ENCODE assay signal across 14 mouse cellular contexts in genomic region chr8:66457057-66457456, GRCm38 (mm10). TPM values are rescaled to one million over a fixed set of nuclear protein-coding genes. Genes with fewer than 3 reads are reported as not detected.
DNase-seq lines count a peak whose midpoint lies in the region; ATAC-seq and TF ChIP-seq lines count a peak whose summit lies in the region.
"Had no signal": no experiment of that assay in that cellular context is flagged by ENCODE, and none has a peak within 500 bp of the region (broad histone marks: within the 10 kb centered on the region; RNA-seq: fewer than 3 reads in every experiment).

No protein-coding gene starts in this region.

- H3K4me3 ChIP-seq in heart, embryonic 12.5 days = no peak overlapping the region
- no peak overlapping the region for H3K4me3 ChIP-seq in liver, embryonic 14.5 days (ENCODE audit: insufficient read depth in 1 of 2, low read depth in 2 of 2, low read length in 2 of 2)
- no peak overlapping the region for H3K4me3 ChIP-seq in liver, embryonic 12.5 days

- TF ChIP-seq EP300 in liver, embryonic 14.5 days (IDR thresholded peaks at IDR 0.05; ENCODE audit: low read depth) = no peak

- H3K4me1 ChIP-seq in heart, embryonic 12.5 days (replicated peaks) = no peaks in the 10 kb centered on the region
- H3K4me1 ChIP-seq in liver, embryonic 14.5 days (replicated peaks; ENCODE audit: control insufficient read depth in 2 of 2, insufficient read depth in 2 of 2, low read length in 1 of 2) = no peaks in the 10 kb centered on the region
- no peaks in the 10 kb centered on the region for H3K4me1 ChIP-seq in liver, embryonic 12.5 days

- no peak overlapping the region for H3K9ac ChIP-seq in heart, embryonic 12.5 days
- H3K9ac ChIP-seq in liver, embryonic 14.5 days (replicated peaks) = no peak overlapping the region
- no peak overlapping the region for H3K9ac ChIP-seq in liver, embryonic 12.5 days

- TF ChIP-seq CTCF in liver, embryonic 14.5 days (IDR thresholded peaks at IDR 0.05; ENCODE audit: low read depth) = 0 out of 2 replicates have a peak, but pooled peaks have one; percentile 10
- TF ChIP-seq CTCF in Patski (IDR thresholded peaks at IDR 0.05) = peak; percentile 61

- ATAC-seq in heart, embryonic 12.5 days (ENCODE audit: insufficient number of reproducible peaks, low FRiP score) = no peak
- ATAC-seq in liver, embryonic 14.5 days (ENCODE audit: insufficient read depth) = no peak
- no peak for ATAC-seq in liver, embryonic 12.5 days
- peak; percentile 83 for ATAC-seq in Patski
- 0 out of 2 replicates have a peak, but pooled peaks have one; percentile 49 for ATAC-seq in megakaryocyte, adult 5-6 weeks (ENCODE audit: poor library complexity, severe bottlenecking)

- no peaks in the 10 kb centered on the region for H3K9me3 ChIP-seq in heart, embryonic 12.5 days (replicated peaks)
- no peaks in the 10 kb centered on the region for H3K9me3 ChIP-seq in liver, embryonic 14.5 days (ENCODE audit: control insufficient read depth, low read length)
- H3K9me3 ChIP-seq in liver, embryonic 12.5 days (replicated peaks) = no peaks in the 10 kb centered on the region

- H3K27me3 ChIP-seq in heart, embryonic 12.5 days (replicated peaks) = no peaks in the 10 kb centered on the region
- no peaks in the 10 kb centered on the region for H3K27me3 ChIP-seq in liver, embryonic 14.5 days (ENCODE audit: control insufficient read depth, insufficient read depth, low read length)
- no peaks in the 10 kb centered on the region for H3K27me3 ChIP-seq in liver, embryonic 12.5 days (replicated peaks)
- H3K27me3 ChIP-seq in Patski = peaks cover 26% of the 10 kb centered on the region

- no peaks in the 10 kb centered on the region for H3K36me3 ChIP-seq in heart, embryonic 12.5 days
- H3K36me3 ChIP-seq in liver, embryonic 14.5 days (replicated peaks; ENCODE audit: control insufficient read depth, insufficient read depth, low read depth) = no peaks in the 10 kb centered on the region
- no peaks in the 10 kb centered on the region for H3K36me3 ChIP-seq in liver, embryonic 12.5 days

- peak; percentile 56 for DNase-seq in heart, adult 11 months
- no peak for DNase-seq in liver, embryonic 14.5 days (ENCODE audit: low read depth in 3 of 3, low spot score in 3 of 3)
- no peak for DNase-seq in Patski (ENCODE audit: low read depth, low spot score)
- no peak for DNase-seq in cerebellum, adult 9-10 months
- DNase-seq in thymus, postnatal 14 days = no peak
- DNase-seq: cerebellum, adult 2 months; gastrocnemius, postnatal 25 days; heart, postnatal 4 days; left cerebral cortex, postnatal 4 days had no signal

- H3K27ac ChIP-seq in heart, embryonic 12.5 days (ENCODE audit: poor library complexity, severe bottlenecking) = no peak overlapping the region
- H3K27ac ChIP-seq in liver, embryonic 14.5 days = no peak overlapping the region
- no peak overlapping the region for H3K27ac ChIP-seq in liver, embryonic 12.5 days

- no peak overlapping the region for H3K4me2 ChIP-seq in heart, embryonic 12.5 days
- H3K4me2 ChIP-seq in liver, embryonic 14.5 days (ENCODE audit: low read depth) = no peak overlapping the region
- H3K4me2 ChIP-seq in liver, embryonic 12.5 days = no peak overlapping the region

- in situ Hi-C loops in Patski (cut with MboI; ENCODE audit: low pct_unique_long_range_greater_than_20kb) = no loop called here

- POLR2A ChIA-PET in Patski (lab: Charles Lee) = no interaction called here

- CTCF ChIA-PET in Patski (lab: Charles Lee) = interaction anchor here (1.2 kb wide), 1 partner anchor 41 kb away, joined by 6 read pairs; no protein-coding TSS in a partner anchor

RNA-seq across cellular contexts. Expression of gene Tma16, which starts 29.3 kb away (rescaled TPM):
- polyA plus RNA-seq in heart, embryonic 12.5 days (2016; fragmentation: Nextera tagmentation; extraction: Ambion mirVana) = 7.8 and 8.1 TPM in 2 replicates
- 2.4 and 4.4 TPM in 2 replicates for polyA plus RNA-seq in liver, embryonic 14.5 days (2012; rRNA removed)
- polyA plus RNA-seq in liver, embryonic 14.5 days (2014; fragmentation: Nextera tagmentation; extraction: Ambion mirVana) = 5.1 and 5.5 TPM in 2 replicates
- polyA plus RNA-seq in liver, embryonic 12.5 days (2016; fragmentation: Nextera tagmentation; extraction: Ambion mirVana) = 12.2 and 12.7 TPM in 2 replicates
- 10.9 TPM for polyA plus RNA-seq in Patski (2021)
- total RNA-seq in megakaryocyte, adult 5-6 weeks (2015) = 4.0 and 4.2 TPM in 2 replicates
- total RNA-seq in megakaryocyte, adult 5-6 weeks (2017) = 7.9 and 8.7 TPM in 2 replicates

RNA-seq across cellular contexts. Expression of gene Tktl2, which starts 54.5 kb away (rescaled TPM):
- not detected in 2 replicates for polyA plus RNA-seq in heart, embryonic 12.5 days (2016; fragmentation: Nextera tagmentation; extraction: Ambion mirVana)
- not detected in 2 replicates for polyA plus RNA-seq in liver, embryonic 14.5 days (2012; rRNA removed)
- not detected in 2 replicates for polyA plus RNA-seq in liver, embryonic 14.5 days (2014; fragmentation: Nextera tagmentation; extraction: Ambion mirVana)
- polyA plus RNA-seq in liver, embryonic 12.5 days (2016; fragmentation: Nextera tagmentation; extraction: Ambion mirVana) = not detected in 2 replicates
- polyA plus RNA-seq in Patski (2021) = not detected
- 0.04 TPM in 1 of 2 replicates, not detected in the other for total RNA-seq in megakaryocyte, adult 5-6 weeks (2015)
- total RNA-seq in megakaryocyte, adult 5-6 weeks (2017) = not detected in 2 replicates
- total RNA-seq: adrenal gland, adult 18-20 months; gastrocnemius, postnatal 25 days had no signal
- polyA plus RNA-seq: large intestine, adult 2 months had no signal

Comparison
In these comparisons a context has a peak if more than half of its experiments do, and no peak if none do; other contexts are left out.
1. ATAC-seq: peak in Patski (single experiment) and megakaryocyte, adult 5-6 weeks (single experiment); none in heart, embryonic 12.5 days (single experiment), liver, embryonic 14.5 days (single experiment) and liver, embryonic 12.5 days (single experiment).